Mouse (Mus musculus) induced T-regulatory cell, adult 2 months (primary cell): ENCODE results near the gene Vmn1r129.
"Not testable (repeated sequence)": the region's sequence is repeated elsewhere in the genome, so short reads cannot be mapped to it uniquely, and the experiment has no call there.

Experiments
- DNase-seq: peaks from one replicate; pipeline ENCODE4 v3.0.0-alpha.2; 2012; ENCODE audit warnings: low read depth

Gene Vmn1r129

DNA sequence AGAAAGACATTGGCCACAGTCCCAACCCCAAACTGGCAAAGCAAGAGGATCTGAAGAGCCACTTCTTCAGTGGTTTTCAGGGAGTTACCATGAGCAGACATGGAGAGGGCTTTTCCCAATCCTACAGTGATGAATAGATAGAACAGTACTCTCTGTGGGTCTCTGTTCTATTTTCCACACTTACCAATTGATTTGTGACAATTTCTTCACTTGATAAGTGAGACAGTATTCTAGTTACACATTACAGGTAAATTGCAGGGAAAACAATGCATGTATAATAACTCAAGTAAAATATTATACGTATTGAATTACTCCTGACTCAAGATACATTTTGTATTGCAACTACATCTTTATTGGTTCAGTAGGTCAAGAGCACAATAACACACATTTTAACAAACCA, at the start of gene Vmn1r129:
Gene Vmn1r129, minus strand, starts transcription at position 101 of the 400 bp plus-strand sequence.
- not testable (repeated sequence) for DNase-seq

DNA sequence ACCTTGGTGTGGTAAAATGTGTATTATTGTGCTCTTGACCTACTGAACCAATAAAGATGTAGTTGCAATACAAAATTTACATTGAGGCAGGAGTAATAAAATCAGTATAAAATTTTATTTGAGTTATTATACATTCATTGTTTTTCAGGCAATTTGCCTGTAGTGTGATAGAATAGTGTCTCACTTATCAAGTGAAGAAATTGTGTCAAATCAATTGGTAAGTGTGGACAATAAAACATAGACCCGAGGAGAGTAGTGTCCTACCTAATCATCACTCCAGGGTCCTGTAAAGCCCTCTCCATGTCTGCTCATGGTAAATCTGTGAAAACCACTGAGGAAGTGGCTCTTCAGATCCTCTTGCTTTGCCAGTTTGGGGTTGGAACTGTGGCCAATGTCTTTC, 12.0 kb downstream of the Vmn1r129 start, which contains the start of gene Vmn1r128:
Gene Vmn1r128, plus strand, starts transcription at position 301 of the 400 bp plus-strand sequence.
- DNase-seq, result not testable (repeated sequence)

DNA sequence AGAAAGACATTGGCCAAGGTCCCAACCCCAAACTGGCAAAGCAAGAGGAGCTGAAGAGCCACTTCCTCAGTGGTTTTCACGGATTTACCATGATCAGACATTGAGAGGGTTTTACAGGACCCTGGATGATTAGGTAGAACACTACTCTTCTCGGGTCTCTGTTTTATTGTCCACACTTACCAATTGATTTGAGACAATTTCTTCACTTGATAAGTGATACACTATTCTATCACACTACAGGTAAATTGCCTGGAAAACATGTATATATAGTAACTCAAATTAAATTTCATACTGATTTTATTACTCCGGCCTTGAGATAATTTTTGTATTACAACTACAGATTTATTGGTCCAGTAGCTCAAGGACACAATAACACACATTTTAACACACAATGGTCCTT, 41.3 kb downstream of the Vmn1r129 start, which contains the start of gene Vmn1r127:
Gene Vmn1r127, minus strand, starts transcription at position 101 of the 400 bp plus-strand sequence.
- not testable (repeated sequence) for DNase-seq
